Mouse (Mus musculus) embryonic facial prominence, embryonic 12.5 days (tissue): ENCODE measurements around the gene Kalrn. TPM values are rescaled to one million over a fixed set of nuclear protein-coding genes. Genes with fewer than 3 reads are reported as not detected.
A peak's percentile ranks its signal among the peaks of the same experiment; 100 is the strongest.

Experiments
- ATAC-seq: fragments of 200-750 bp; cut with Nextera tagmentation; 2 replicates; pipeline ENCODE4 v1.8.0; 2017; ENCODE audit not compliant: insufficient number of reproducible peaks, insufficient read depth, low FRiP score, low TSS enrichment
- H3K27ac ChIP-seq: fragments of 300-500 bp; sonication (generic); 2 replicates; pipeline ENCODE4 v1.5.1; 2016; ENCODE audit warnings: mild to moderate bottlenecking
- H3K27me3 ChIP-seq: fragments of 300-500 bp; sonication (generic); 2 replicates; pipeline ENCODE4 v1.6.1; 2016; ENCODE audit warnings: mild to moderate bottlenecking, moderate library complexity
- H3K36me3 ChIP-seq: fragments of 300-500 bp; sonication (generic); 2 replicates; pipeline ENCODE4 v1.6.1; 2016; ENCODE audit warnings: mild to moderate bottlenecking
- H3K4me1 ChIP-seq: fragments of 300-500 bp; sonication (generic); 2 replicates; pipeline ENCODE4 v1.6.1; 2016
- H3K4me2 ChIP-seq: fragments of 300-500 bp; sonication (generic); replicated peaks from 2 replicates; pipeline ENCODE4 v1.6.1; 2016; ENCODE audit warnings: mild to moderate bottlenecking, moderate library complexity
- H3K4me3 ChIP-seq: fragments of 300-500 bp; sonication (generic); 2 replicates; pipeline ENCODE4 v1.5.1; 2016; ENCODE audit warnings: mild to moderate bottlenecking
- H3K9ac ChIP-seq: fragments of 300-500 bp; sonication (generic); 2 replicates; pipeline ENCODE4 v1.6.1; 2016; ENCODE audit warnings: mild to moderate bottlenecking, moderate library complexity
- H3K9me3 ChIP-seq: fragments of 300-500 bp; sonication (generic); 2 replicates; pipeline ENCODE4 v1.6.1; 2016; ENCODE audit warnings: mild to moderate bottlenecking, moderate library complexity
- WGBS: fragments of 180-500 bp; shearing (Covaris S2); methylation state at CpG from one replicate; pipeline ENCODE4 v1.1.7; 2016; 5-methylcytosine and 5-hydroxymethylcytosine counted together
- polyA plus RNA-seq: library from polyadenylated mRNA; unstranded; fragments of >200 nt; fragmentation: Nextera tagmentation; extraction: Ambion mirVana; gene quantifications from 2 replicates; pipeline ENCODE4 v1.2.1, GENCODE M21; 2016

The Kalrn gene
- polyA plus RNA-seq, 1 experiment from 2014 or later: 19.2 TPM

DNA sequence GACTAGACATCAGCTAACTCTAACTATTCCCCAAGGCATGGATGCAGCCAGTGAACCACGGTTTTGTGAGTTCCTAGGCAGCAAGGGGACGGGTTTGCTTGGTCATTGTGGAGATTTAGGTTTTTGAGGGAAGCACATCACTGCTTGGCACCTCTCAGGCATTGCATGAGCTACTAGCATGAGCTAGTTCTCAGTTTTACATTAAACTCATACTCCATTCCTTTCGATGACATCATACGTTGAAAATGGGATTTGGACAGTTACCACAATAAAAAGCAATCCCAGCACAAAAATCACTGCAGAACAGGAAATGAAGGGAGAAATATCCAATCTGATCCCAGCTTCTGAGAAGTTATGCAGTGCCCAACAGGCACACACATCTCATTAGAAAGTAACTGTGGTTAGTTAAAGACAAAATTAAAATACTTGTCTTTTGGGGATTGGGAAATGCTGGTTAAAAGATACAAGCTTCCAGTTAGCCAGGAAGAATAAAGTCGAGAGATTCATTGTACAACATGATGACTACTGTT lies 23.8 kb downstream of the Kalrn start:
- no peak for ATAC-seq
- no peaks in the 10 kb centered on the region for H3K36me3 ChIP-seq
- no peak overlapping the region for H3K4me3 ChIP-seq
- H3K4me2 ChIP-seq: no peak overlapping the region
- WGBS: 82% methylated on average over 5 of the region's 5 CpGs
- H3K27me3 ChIP-seq: no peaks in the 10 kb centered on the region
- no peaks in the 10 kb centered on the region for H3K9me3 ChIP-seq
- no peak overlapping the region for H3K27ac ChIP-seq
- peaks cover 30% of the 10 kb centered on the region for H3K4me1 ChIP-seq
- no peak overlapping the region for H3K9ac ChIP-seq

- Histone ChIP-seq H3K4me3 (no peak overlapping the region), H3K27ac (no peak overlapping the region), H3K9me3 (no peaks in the 10 kb centered on the region), H3K4me1 (peaks cover 21% of the 10 kb centered on the region), H3K9ac (no peak overlapping the region), H3K27me3 (no peaks in the 10 kb centered on the region), H3K4me2 (no peak overlapping the region), H3K36me3 (0 out of 2 replicates have a peak, but pooled peaks cover 5% of the 10 kb centered on the region)
- ATAC-seq: no peak
- WGBS: 77% methylated on average over 6 of the region's 6 CpGs
Measured at GRCm38 (mm10) chr16:34546805-34547509, 26.4 kb downstream of the Kalrn start.

DNA sequence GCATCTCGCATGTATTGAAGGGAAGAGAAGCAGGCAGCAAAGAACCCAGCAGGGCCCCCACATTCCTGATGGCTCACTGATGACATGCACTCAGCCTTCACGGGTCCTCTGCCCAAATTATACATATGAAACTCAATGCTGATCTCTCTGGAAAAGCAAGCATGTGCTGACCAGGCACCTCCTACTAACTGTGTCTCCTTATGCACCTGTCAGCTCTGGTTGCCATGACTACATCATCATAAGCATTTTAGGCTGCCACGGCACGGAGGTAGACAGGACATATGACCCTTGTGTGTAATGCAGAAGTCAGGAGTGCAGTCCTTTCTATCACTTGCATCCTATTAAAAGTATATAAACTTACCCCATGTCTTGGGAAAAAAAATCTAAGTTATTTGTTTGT lies 29.6 kb downstream of the Kalrn start:
- 69% methylated on average over 4 of the region's 4 CpGs for WGBS
- H3K4me2 ChIP-seq: no peak overlapping the region
- no peak overlapping the region for H3K4me3 ChIP-seq
- no peak overlapping the region for H3K27ac ChIP-seq
- 0 out of 2 replicates have a peak, but pooled peaks cover 5% of the 10 kb centered on the region for H3K36me3 ChIP-seq
- no peak overlapping the region for H3K9ac ChIP-seq
- no peak for ATAC-seq
- H3K4me1 ChIP-seq: peaks cover 12% of the 10 kb centered on the region
- no peaks in the 10 kb centered on the region for H3K27me3 ChIP-seq
- no peaks in the 10 kb centered on the region for H3K9me3 ChIP-seq

- Histone ChIP-seq H3K27ac (no peak overlapping the region), H3K9ac (no peak overlapping the region), H3K27me3 (no peaks in the 10 kb centered on the region), H3K36me3 (0 out of 2 replicates have a peak, but pooled peaks cover 5% of the 10 kb centered on the region), H3K4me1 (peaks cover 9% of the 10 kb centered on the region; the same call in 1 of the 2 replicates), H3K4me3 (no peak overlapping the region), H3K9me3 (no peaks in the 10 kb centered on the region), H3K4me2 (no peak overlapping the region)
- ATAC-seq: no peak
- WGBS: 96% methylated on average over 2 of the region's 2 CpGs
Measured at GRCm38 (mm10) chr16:34542341-34542740, 31.0 kb downstream of the Kalrn start.

GRCm38 (mm10) chr16:34538679-34539185 lies 34.6 kb downstream of the Kalrn start:
- Histone ChIP-seq H3K4me2 (no peak overlapping the region), H3K4me1 (peaks cover 26% of the 10 kb centered on the region), H3K9ac (no peak overlapping the region), H3K36me3 (0 out of 2 replicates have a peak, but pooled peaks cover 5% of the 10 kb centered on the region), H3K27ac (no peak overlapping the region), H3K27me3 (no peaks in the 10 kb centered on the region), H3K4me3 (no peak overlapping the region), H3K9me3 (no peaks in the 10 kb centered on the region)
- WGBS: 52% methylated on average over 5 of the region's 5 CpGs
- ATAC-seq: no peak

- H3K4me3 ChIP-seq: no peak overlapping the region
- no peak overlapping the region for H3K9ac ChIP-seq
- no peaks in the 10 kb centered on the region for H3K36me3 ChIP-seq
- no peak overlapping the region for H3K4me2 ChIP-seq
- H3K27ac ChIP-seq: no peak overlapping the region
- no peak for ATAC-seq
- H3K27me3 ChIP-seq: no peaks in the 10 kb centered on the region
- 85% methylated on average over 6 of the region's 6 CpGs for WGBS
- no peaks in the 10 kb centered on the region for H3K9me3 ChIP-seq
- peaks cover 26% of the 10 kb centered on the region for H3K4me1 ChIP-seq
Measured at GRCm38 (mm10) chr16:34536300-34536699, 37.0 kb downstream of the Kalrn start.

DNA sequence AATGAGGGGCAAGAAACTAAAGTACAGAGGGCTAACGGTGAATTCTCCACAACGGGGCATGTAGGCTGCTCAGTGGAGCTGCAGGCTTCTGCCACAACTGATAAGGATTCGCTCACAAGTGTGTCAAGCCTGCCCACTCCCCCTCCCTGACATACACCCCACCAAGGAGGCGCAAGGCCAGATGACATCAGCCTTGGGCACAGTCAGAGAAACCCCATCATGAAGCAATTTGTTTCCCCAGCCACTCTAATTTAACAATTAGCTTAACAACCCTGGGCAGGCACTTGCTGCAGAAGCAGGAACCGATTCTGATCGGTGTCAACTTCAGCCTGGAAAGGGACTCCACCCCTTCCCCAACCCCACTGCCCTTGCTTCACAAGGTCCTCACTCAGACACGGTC lies 38.2 kb downstream of the Kalrn start:
- Histone ChIP-seq H3K9me3 (no peaks in the 10 kb centered on the region), H3K27ac (0 out of 2 replicates have a peak overlapping the region, but pooled peaks have one; percentile 46), H3K36me3 (no peaks in the 10 kb centered on the region), H3K4me3 (no peak overlapping the region), H3K27me3 (no peaks in the 10 kb centered on the region), H3K4me2 (no peak overlapping the region), H3K9ac (no peak overlapping the region), H3K4me1 (peaks cover 26% of the 10 kb centered on the region)
- 24% methylated on average over 7 of the region's 7 CpGs for WGBS
- no peak for ATAC-seq

DNA sequence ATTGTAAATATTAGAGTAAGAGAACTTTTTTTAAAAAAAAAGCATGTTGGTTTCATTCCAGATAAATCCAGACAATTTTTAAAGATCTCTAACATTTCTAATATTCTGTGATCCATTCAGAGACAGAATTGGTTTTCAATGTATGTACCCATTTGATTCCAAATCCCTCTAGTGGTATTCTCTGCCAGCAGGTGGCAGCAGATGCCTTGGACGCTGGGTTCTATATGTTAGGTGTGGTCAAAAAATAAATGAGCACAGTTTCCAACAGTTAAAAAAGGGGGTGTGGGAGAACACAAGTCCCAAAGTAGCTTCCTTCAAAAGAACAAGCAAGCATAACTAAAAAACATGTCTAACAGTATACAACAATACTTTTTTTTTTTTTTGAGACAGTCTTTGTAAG lies 41.8 kb downstream of the Kalrn start:
- Histone ChIP-seq H3K4me2 (no peak overlapping the region), H3K27me3 (no peaks in the 10 kb centered on the region), H3K36me3 (no peaks in the 10 kb centered on the region), H3K4me3 (no peak overlapping the region), H3K4me1 (peaks cover 30% of the 10 kb centered on the region), H3K9me3 (no peaks in the 10 kb centered on the region), H3K9ac (no peak overlapping the region), H3K27ac (no peak overlapping the region)
- ATAC-seq: no peak
- 2% methylated on average over 1 of the region's 1 CpGs for WGBS

DNA sequence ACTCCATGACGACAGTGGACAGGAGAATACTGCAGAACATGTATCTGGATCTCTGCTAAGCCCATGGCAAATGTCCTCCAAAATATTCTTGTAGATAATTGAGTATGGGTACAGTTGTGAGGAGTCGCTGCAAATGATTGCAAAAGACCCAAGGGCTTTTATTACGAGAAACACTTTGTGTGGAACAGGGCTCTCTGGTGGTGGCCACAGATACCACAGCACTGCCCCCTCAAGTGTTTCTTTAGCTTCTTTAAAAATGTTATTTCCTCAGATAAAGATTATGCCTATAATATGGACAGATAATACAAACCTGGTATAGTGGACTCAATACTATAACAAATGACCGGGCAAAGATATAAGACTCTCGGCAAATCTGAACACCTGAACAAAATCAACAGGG lies 43.3 kb downstream of the Kalrn start:
- 87% methylated on average over 5 of the region's 5 CpGs for WGBS
- Histone ChIP-seq H3K9ac (no peak overlapping the region), H3K27me3 (no peaks in the 10 kb centered on the region), H3K9me3 (no peaks in the 10 kb centered on the region), H3K4me3 (no peak overlapping the region), H3K4me1 (peaks cover 27% of the 10 kb centered on the region), H3K4me2 (no peak overlapping the region), H3K27ac (no peak overlapping the region), H3K36me3 (no peaks in the 10 kb centered on the region)
- ATAC-seq: no peak

GRCm38 (mm10) chr16:34528234-34528983 lies 44.9 kb downstream of the Kalrn start:
- H3K9ac ChIP-seq: no peak overlapping the region
- 0 out of 2 replicates have a peak, but pooled peaks have one; percentile 28 for ATAC-seq
- no peaks in the 10 kb centered on the region for H3K36me3 ChIP-seq
- no peaks in the 10 kb centered on the region for H3K9me3 ChIP-seq
- no peaks in the 10 kb centered on the region for H3K27me3 ChIP-seq
- no peak overlapping the region for H3K4me2 ChIP-seq
- WGBS: 50% methylated on average over 5 of the region's 5 CpGs
- no peak overlapping the region for H3K27ac ChIP-seq
- no peak overlapping the region for H3K4me3 ChIP-seq
- peaks cover 25% of the 10 kb centered on the region for H3K4me1 ChIP-seq

GRCm38 (mm10) chr16:34526378-34526777 lies 47.0 kb downstream of the Kalrn start:
- H3K4me1 ChIP-seq: peaks cover 25% of the 10 kb centered on the region
- no peaks in the 10 kb centered on the region for H3K9me3 ChIP-seq
- no peaks in the 10 kb centered on the region for H3K36me3 ChIP-seq
- no peak overlapping the region for H3K27ac ChIP-seq
- H3K9ac ChIP-seq: no peak overlapping the region
- no peaks in the 10 kb centered on the region for H3K27me3 ChIP-seq
- ATAC-seq: no peak
- 40% methylated on average over 7 of the region's 7 CpGs for WGBS
- H3K4me2 ChIP-seq: no peak overlapping the region
- H3K4me3 ChIP-seq: no peak overlapping the region

DNA sequence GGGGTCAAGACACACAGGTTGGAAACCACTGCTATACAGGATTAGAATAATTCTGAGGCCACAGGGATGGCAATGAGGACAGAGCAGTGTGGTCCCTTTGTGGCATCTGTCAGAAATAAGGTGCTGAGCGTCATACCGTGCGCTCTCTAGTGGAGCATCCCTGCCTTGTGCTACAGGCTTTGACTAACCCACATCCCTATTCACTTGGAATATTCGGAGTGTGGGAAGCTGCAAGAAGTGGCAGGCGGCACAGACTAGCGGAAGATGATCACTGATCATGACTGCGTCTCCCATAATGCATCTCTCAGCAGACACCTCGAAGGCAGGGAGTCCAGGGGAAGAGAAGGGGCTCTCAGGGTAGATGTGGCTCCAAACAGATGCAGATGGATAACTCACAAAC lies 47.5 kb downstream of the Kalrn start:
- no peak overlapping the region for H3K4me3 ChIP-seq
- no peaks in the 10 kb centered on the region for H3K9me3 ChIP-seq
- no peaks in the 10 kb centered on the region for H3K27me3 ChIP-seq
- WGBS: 75% methylated on average over 8 of the region's 8 CpGs
- H3K36me3 ChIP-seq: no peaks in the 10 kb centered on the region
- no peak overlapping the region for H3K4me2 ChIP-seq
- H3K4me1 ChIP-seq: peaks cover 25% of the 10 kb centered on the region
- no peak overlapping the region for H3K27ac ChIP-seq
- H3K9ac ChIP-seq: no peak overlapping the region
- no peak for ATAC-seq
